Mouse (Mus musculus) cerebellum, adult 2 months (tissue): ENCODE measurements at regions not wholly inside any gene's neighbourhood (a gene's known extent, or its start where the extent isn't known, plus 50 kb on each side); places are given as distances from the start of the nearest gene placed in this dataset.

Experiments
- CTCF ChIP-seq: fragments of 200-500 bp; IDR thresholded peaks from 2 replicates; pipeline ENCODE4 v1.5.1; 2011; ENCODE audit warnings: low read depth, mild to moderate bottlenecking, control low read depth, low read length, moderate library complexity, borderline replicate concordance; ENCODE audit not compliant: insufficient read depth
- POLR2A ChIP-seq: fragments of 200-500 bp; IDR thresholded peaks from 2 replicates; pipeline ENCODE4 v1.6.1; 2011; ENCODE audit warnings: low read length, control low read depth, borderline replicate concordance; ENCODE audit not compliant: insufficient read depth

DNA sequence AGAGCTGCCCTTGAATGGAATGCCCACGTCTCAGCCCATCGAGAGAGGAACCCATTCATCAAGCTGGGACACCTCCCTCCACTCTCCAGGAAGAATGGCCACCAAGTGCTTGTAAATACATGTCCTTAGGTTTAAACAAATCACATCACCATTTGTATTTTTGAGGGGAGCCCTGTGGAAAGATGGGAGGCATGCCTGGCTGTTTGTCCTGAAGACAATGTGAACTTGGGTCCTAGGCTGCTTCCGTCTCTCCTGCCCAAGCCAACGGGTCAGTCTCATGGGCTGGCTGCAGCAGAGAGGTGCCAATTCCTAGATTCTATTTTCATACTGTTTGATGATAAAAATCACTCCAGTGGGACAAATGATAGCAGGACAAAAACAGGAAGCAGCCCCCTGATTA lies 205.9 kb upstream of the Tbx3 start:
- no peak for TF ChIP-seq CTCF
- TF ChIP-seq POLR2A = no peak
